Mouse (Mus musculus) kidney, adult 9 months (tissue): ENCODE measurements around the gene Sez6.
A peak's percentile ranks its signal among the peaks of the same experiment; 100 is the strongest.

ENCODE experiments used
- DNase-seq: peaks from one replicate; pipeline ENCODE4 v3.0.0; 2022

The Sez6 gene

GRCm38 (mm10) chr11:77950125-77950685 lies 19.6 kb downstream of the Sez6 start:
- DNase-seq, result no peak

GRCm38 (mm10) chr11:77950797-77951228 lies 20.2 kb downstream of the Sez6 start:
- no peak for DNase-seq

GRCm38 (mm10) chr11:77953671-77954070 lies 23.1 kb downstream of the Sez6 start:
- DNase-seq, result peak; percentile 50

- DNase-seq, result no peak
These were observed 25.8 kb downstream of the Sez6 start for GRCm38 (mm10) chr11:77956428-77956827.

GRCm38 (mm10) chr11:77958268-77958667 lies 27.7 kb downstream of the Sez6 start:
- DNase-seq, result no peak

GRCm38 (mm10) chr11:77958932-77959331 lies 28.3 kb downstream of the Sez6 start:
- no peak for DNase-seq

GRCm38 (mm10) chr11:77960199-77960598 lies 29.6 kb downstream of the Sez6 start:
- DNase-seq, result no peak

- no peak for DNase-seq
These were observed 30.3 kb downstream of the Sez6 start for GRCm38 (mm10) chr11:77960898-77961297.

GRCm38 (mm10) chr11:77962946-77963345 lies 32.3 kb downstream of the Sez6 start:
- no peak for DNase-seq

GRCm38 (mm10) chr11:77964415-77965095 lies 34.0 kb downstream of the Sez6 start:
- DNase-seq, result no peak

- no peak for DNase-seq
These were observed 34.8 kb downstream of the Sez6 start for GRCm38 (mm10) chr11:77965101-77966036.

- no peak for DNase-seq
These were observed 35.4 kb downstream of the Sez6 start for GRCm38 (mm10) chr11:77966037-77966391.

GRCm38 (mm10) chr11:77967114-77967513 lies 36.5 kb downstream of the Sez6 start:
- DNase-seq, result peak; percentile 84

GRCm38 (mm10) chr11:77968786-77969185 lies 38.2 kb downstream of the Sez6 start:
- DNase-seq, result no peak

GRCm38 (mm10) chr11:77970718-77971117 lies 40.1 kb downstream of the Sez6 start:
- DNase-seq, result no peak

GRCm38 (mm10) chr11:77973520-77973919 lies 42.9 kb downstream of the Sez6 start:
- DNase-seq, result no peak

GRCm38 (mm10) chr11:77974325-77974724 lies 43.7 kb downstream of the Sez6 start:
- no peak for DNase-seq

GRCm38 (mm10) chr11:77975873-77976272 lies 45.3 kb downstream of the Sez6 start:
- DNase-seq, result no peak

GRCm38 (mm10) chr11:77978161-77978560 lies 47.6 kb downstream of the Sez6 start:
- no peak for DNase-seq

GRCm38 (mm10) chr11:77979221-77979809 lies 48.7 kb downstream of the Sez6 start:
- peak; percentile 27 for DNase-seq

- DNase-seq, result peak; percentile 81
These were observed 49.9 kb downstream of the Sez6 start for GRCm38 (mm10) chr11:77980281-77981204.
